Mouse (Mus musculus) embryonic fibroblast, embryonic 13.5 days (primary cell): ENCODE measurements around the gene Vps13d. TPM values are rescaled to one million over a fixed set of nuclear protein-coding genes. Genes with fewer than 3 reads are reported as not detected.

ENCODE experiments used
- H3K27ac ChIP-seq: 2 replicates; pipeline ENCODE4 v1.5.1; 2012; ENCODE audit warnings: low read length, control low read depth, inconsistent platforms; ENCODE audit not compliant: insufficient read depth
- H3K4me1 ChIP-seq: 2 replicates; pipeline ENCODE4 v1.6.1; 2011; ENCODE audit warnings: low read length; ENCODE audit not compliant: control insufficient read depth, insufficient read depth
- H3K4me3 ChIP-seq: 2 replicates; pipeline ENCODE4 v1.5.1; 2011; ENCODE audit warnings: mild to moderate bottlenecking, control low read depth, low read length; ENCODE audit not compliant: insufficient read depth
- CTCF ChIP-seq: IDR thresholded peaks from 2 replicates; pipeline ENCODE4 v1.5.1; 2011; ENCODE audit warnings: mild to moderate bottlenecking, control low read depth, low read length, moderate library complexity, borderline replicate concordance; ENCODE audit not compliant: insufficient read depth
- POLR2A ChIP-seq: IDR thresholded peaks from 2 replicates; pipeline ENCODE4 v1.6.1; 2011; ENCODE audit warnings: low read depth, mild to moderate bottlenecking, control low read depth, low read length, moderate library complexity
- polyA plus RNA-seq: library from polyadenylated mRNA; stranded (reverse); fragments of >200 nt; gene quantifications from 2 replicates; pipeline ENCODE4 v1.2.4, GENCODE M21; 2011; ENCODE audit warnings: low read depth; ENCODE audit not compliant: missing spikeins, insufficient read length

Gene Vps13d
- polyA plus RNA-seq, 1 experiment = 19.4 TPM

DNA sequence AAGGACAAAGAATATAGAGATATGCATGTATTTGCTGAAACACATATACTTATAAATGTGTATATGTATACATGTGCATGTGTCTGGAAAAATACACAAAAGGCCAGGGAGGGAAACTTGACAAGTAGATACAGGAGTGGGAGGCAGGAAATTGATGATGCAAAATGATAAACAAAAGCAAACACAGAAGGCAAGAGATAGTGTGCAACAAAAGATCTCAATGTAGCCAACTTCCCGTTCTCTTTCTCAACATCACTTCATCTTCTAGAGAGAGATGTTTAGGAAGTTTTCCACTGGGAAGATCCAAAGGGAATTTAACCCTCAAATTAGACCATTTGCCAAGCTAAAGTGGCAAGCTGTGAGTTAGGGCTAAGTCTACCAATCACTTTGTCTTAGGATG lies 238.5 kb downstream of the Vps13d start:
- TF ChIP-seq CTCF (no peak), POLR2A (no peak)
- Histone ChIP-seq H3K4me1 (no peaks in the 10 kb centered on the region; the same call in 1 of the 2 replicates), H3K4me3 (no peak overlapping the region), H3K27ac (no peak overlapping the region)

DNA sequence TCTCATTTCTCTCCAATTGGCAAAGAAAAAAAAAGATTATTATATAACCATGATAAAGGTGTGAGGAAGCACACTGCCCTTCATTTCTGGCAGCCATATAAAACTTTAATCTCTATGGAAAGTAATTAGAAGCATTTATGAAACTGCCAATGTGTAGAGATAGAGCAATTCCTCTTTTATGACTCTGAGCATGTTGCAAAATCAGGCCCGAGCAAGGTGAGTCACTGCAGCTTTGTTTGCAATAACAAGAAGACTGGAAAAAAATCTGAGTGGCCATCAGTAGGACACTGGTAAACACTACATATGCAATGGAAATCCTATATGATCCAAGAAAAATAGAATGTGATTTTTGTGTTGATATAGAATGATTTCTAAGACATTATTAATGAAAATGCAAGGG lies 238.9 kb downstream of the Vps13d start:
- no peak for TF ChIP-seq CTCF
- TF ChIP-seq POLR2A = no peak
- no peak overlapping the region for H3K4me3 ChIP-seq

DNA sequence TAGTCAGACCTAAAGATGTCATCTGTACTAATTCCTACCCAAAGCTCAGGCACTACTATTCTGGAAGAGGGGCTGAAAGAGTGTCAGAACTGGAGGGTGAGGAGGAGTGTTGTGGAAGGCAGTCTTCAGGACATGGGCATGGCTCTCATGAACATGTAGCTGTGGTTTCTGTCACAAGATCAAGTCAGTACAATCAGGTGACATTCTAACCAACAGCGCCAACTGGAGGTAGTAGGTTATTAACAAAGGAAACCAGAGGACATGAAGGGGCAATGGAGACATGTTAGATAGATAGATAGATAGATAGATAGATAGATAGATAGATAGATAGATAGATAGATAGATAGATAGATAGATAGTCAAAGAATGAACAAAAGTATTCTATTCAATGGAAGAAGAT lies 241.4 kb downstream of the Vps13d start:
- H3K27ac ChIP-seq = no peak overlapping the region
- TF ChIP-seq POLR2A (no peak), CTCF (no peak)
- H3K4me1 ChIP-seq = 0 out of 2 replicates have a peak, but pooled peaks cover 2% of the 10 kb centered on the region
- no peak overlapping the region for H3K4me3 ChIP-seq

More for the DNA sequence above, 238.9 kb downstream of the Vps13d start:
- Histone ChIP-seq H3K27ac (no peak overlapping the region), H3K4me1 (no peaks in the 10 kb centered on the region; the same call in 1 of the 2 replicates)

GRCm38 (mm10) chr4:144951859-144952258 lies 242.9 kb downstream of the Vps13d start:
- 0 out of 2 replicates have a peak, but pooled peaks cover 2% of the 10 kb centered on the region for H3K4me1 ChIP-seq
- H3K27ac ChIP-seq = peak overlapping the region; percentile 14; the same call in 1 of the 2 replicates
- no peak overlapping the region for H3K4me3 ChIP-seq
- TF ChIP-seq POLR2A = no peak
- no peak for TF ChIP-seq CTCF

DNA sequence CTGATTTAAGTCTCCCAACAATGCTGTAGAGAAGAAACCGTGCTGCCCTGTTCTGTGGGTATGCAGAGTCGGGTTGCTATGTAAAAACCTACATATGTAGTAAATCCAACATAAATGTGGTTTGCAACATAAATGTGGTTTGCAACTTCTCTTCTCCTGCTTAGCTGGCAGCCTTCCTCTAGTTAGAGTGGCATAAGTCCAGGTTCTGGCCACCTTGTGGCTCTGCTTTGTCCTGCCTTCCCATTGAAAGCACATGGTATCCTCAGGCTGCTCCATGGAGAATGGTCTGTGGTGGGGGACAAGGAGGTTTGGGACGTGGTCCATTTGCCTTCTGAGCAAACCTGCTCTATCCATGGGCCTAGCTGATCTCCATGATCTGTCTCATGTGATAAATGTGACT lies 243.9 kb downstream of the Vps13d start:
- Histone ChIP-seq H3K27ac (no peak overlapping the region), H3K4me3 (no peak overlapping the region), H3K4me1 (0 out of 2 replicates have a peak, but pooled peaks cover 2% of the 10 kb centered on the region)
- TF ChIP-seq POLR2A (no peak), CTCF (no peak)

GRCm38 (mm10) chr4:144950327-144950711 lies 244.5 kb downstream of the Vps13d start:
- TF ChIP-seq CTCF = no peak
- no peak for TF ChIP-seq POLR2A
- Histone ChIP-seq H3K4me3 (no peak overlapping the region), H3K4me1 (0 out of 2 replicates have a peak, but pooled peaks cover 2% of the 10 kb centered on the region), H3K27ac (peak overlapping the region; percentile 24)

DNA sequence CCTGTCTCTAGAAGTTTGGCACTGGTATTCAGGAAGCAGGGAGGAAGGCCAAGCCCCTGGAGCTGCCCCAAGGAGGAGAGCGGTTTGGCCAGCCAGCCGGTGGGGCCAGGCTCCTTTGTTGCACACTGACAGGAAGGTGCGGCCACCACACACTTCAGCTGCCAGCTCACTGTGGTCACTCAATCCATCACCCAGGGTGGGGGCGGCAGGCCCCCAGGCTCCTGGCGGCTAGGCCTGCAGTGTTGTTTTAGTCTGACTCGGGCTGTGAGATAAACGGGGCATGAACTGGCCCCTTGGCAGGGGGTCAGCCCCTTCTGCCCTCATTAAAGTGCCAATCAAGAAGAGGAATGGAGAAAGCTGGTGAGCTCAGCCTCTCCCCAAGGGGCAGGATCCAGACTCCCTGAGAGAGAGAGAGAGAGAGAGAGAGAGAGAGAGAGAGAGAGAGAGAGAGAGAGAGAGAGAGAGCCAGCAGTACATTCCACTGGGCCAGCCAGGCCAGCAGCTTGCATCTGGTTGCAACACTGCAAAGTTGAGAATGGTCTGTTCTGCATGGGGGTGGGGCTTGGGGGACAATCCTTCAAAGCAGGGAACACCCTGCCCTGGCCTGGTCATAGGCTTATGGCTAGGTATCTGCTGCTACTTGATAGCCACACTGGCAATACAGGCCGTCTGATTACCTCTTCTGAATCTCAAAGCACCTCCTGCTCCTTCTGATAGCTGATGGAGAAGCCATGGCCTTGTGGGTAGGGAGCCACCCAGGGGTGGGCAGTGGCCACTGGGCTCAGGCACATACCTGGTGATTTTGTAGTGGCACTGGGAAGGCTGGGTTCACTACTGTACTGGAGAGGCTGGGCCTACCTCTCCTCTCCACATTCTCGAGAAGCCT lies 245.1 kb downstream of the Vps13d start:
- TF ChIP-seq CTCF (no peak), POLR2A (no peak)
- H3K27ac ChIP-seq = peak overlapping the region; percentile 24
- 0 out of 2 replicates have a peak, but pooled peaks cover 2% of the 10 kb centered on the region for H3K4me1 ChIP-seq
- no peak overlapping the region for H3K4me3 ChIP-seq

DNA sequence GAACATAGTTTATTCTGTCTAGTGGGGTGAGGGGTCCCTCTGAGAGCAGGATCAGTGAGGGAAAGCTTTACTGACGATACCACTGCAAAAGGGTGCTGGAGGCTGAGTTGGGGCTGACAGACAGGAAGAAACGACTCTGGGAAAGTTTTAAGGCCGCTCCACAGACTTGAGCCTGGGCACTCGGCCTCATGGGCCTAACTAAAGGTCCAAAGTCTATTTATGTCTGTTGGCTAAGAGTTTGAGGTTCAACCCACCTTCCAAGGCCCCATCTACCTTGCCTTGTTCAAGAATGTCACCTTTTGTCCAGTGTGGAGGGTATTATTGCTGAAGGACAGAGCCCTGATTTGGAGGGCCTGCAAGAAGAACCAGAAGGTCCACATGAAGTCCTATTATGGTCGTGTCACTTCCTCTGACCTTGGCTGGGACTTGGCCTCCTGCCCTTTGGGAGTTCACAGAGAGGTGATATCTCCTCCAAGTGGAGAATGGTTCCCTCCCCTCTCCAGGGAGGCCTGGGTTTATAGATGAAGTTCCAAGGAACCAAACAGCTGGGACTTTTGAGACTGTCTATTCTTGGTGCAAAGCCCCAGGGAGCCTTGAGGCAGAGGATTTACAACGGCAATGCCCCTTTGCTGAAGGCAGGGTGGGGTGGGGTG lies 246.9 kb downstream of the Vps13d start:
- Histone ChIP-seq H3K27ac (no peak overlapping the region), H3K4me3 (no peak overlapping the region), H3K4me1 (0 out of 2 replicates have a peak, but pooled peaks cover 2% of the 10 kb centered on the region)
- TF ChIP-seq CTCF = no peak
- no peak for TF ChIP-seq POLR2A

GRCm38 (mm10) chr4:144943273-144943672 lies 251.5 kb downstream of the Vps13d start:
- TF ChIP-seq POLR2A = no peak
- TF ChIP-seq CTCF = no peak
- Histone ChIP-seq H3K4me1 (no peaks in the 10 kb centered on the region), H3K4me3 (no peak overlapping the region), H3K27ac (no peak overlapping the region)
